Mouse (Mus musculus): ENCODE data around the gene Hirip3. TPM values are rescaled to one million over a fixed set of nuclear protein-coding genes. Genes with fewer than 3 reads are reported as not detected.
A peak's percentile ranks its signal among the peaks of the same experiment; 100 is the strongest.

Hirip3 gene
- 10 to 100 TPM; 14.5 to 16.0 TPM for total RNA-seq (2021)
- long read RNA-seq, experiment 1, transcript Hirip3-201 (7 exons, 2,766 nt) = major isoform, 9 of 14 reads
- long read RNA-seq, experiment 1, partial matches to known transcripts = 2 of 14 reads
- long read RNA-seq, experiment 1, other reads (novel, unspliced or antisense) = 3 of 14 reads
- long read RNA-seq, experiment 2, transcript Hirip3-201 (7 exons, 2,766 nt) = major isoform, 6 of 8 reads
- long read RNA-seq, experiment 2, partial matches to known transcripts = 1 of 8 reads
- long read RNA-seq, experiment 2, other reads (novel, unspliced or antisense) = 1 of 8 reads

- peak; percentile 97 for DNase-seq
Observed at GRCm38 (mm10) chr7:126861429-126862130, at the start of gene Hirip3. TSS of gene Hirip3 (plus strand) at chr7:126861972.

- DNase-seq = no peak
Observed at GRCm38 (mm10) chr7:126815726-126816222, 46.0 kb upstream of the Hirip3 start.

GRCm38 (mm10) chr7:126816494-126816893, 45.3 kb upstream of the Hirip3 start:
- DNase-seq = no peak

GRCm38 (mm10) chr7:126817595-126817994, 44.2 kb upstream of the Hirip3 start:
- DNase-seq = no peak

GRCm38 (mm10) chr7:126818818-126819217, 43.0 kb upstream of the Hirip3 start:
- no peak for DNase-seq

GRCm38 (mm10) chr7:126821835-126822511, 39.8 kb upstream of the Hirip3 start:
- peak; percentile 87 to 89 for DNase-seq

- peak in 1 of 2 experiments; percentile 71 for DNase-seq
Observed at GRCm38 (mm10) chr7:126822741-126823140, 39.0 kb upstream of the Hirip3 start.

- peak in 1 of 2 experiments; percentile 47 for DNase-seq
Observed at GRCm38 (mm10) chr7:126823202-126823711, 38.5 kb upstream of the Hirip3 start.

GRCm38 (mm10) chr7:126823940-126824339, 37.8 kb upstream of the Hirip3 start:
- DNase-seq = no peak

- DNase-seq = peak in 1 of 2 experiments; percentile 65
Observed at GRCm38 (mm10) chr7:126825403-126825802, 36.4 kb upstream of the Hirip3 start.

- DNase-seq = no peak
Observed at GRCm38 (mm10) chr7:126825952-126826351, 35.8 kb upstream of the Hirip3 start.

- no peak for DNase-seq
Observed at GRCm38 (mm10) chr7:126831539-126831938, 30.2 kb upstream of the Hirip3 start, which contains the start of gene 4930451I11Rik. TSS of gene 4930451I11Rik (minus strand) at chr7:126831639.

GRCm38 (mm10) chr7:126832036-126832598, 29.7 kb upstream of the Hirip3 start:
- peak; percentile 80 to 86 for DNase-seq

GRCm38 (mm10) chr7:126833294-126833693, 28.5 kb upstream of the Hirip3 start:
- DNase-seq = no peak

- DNase-seq = no peak
Observed at GRCm38 (mm10) chr7:126843276-126843675, 18.5 kb upstream of the Hirip3 start.

GRCm38 (mm10) chr7:126845516-126845915, 16.3 kb upstream of the Hirip3 start:
- DNase-seq = no peak

- no peak for DNase-seq
Observed at GRCm38 (mm10) chr7:126847116-126847420, 14.7 kb upstream of the Hirip3 start, which contains the start of gene Doc2a. TSS of gene Doc2a (plus strand) at chr7:126847416.

GRCm38 (mm10) chr7:126847421-126848398, 14.1 kb upstream of the Hirip3 start:
- peak in 1 of 2 experiments; percentile 19 for DNase-seq

GRCm38 (mm10) chr7:126848794-126849193, 13.0 kb upstream of the Hirip3 start:
- DNase-seq = no peak

- no peak for DNase-seq
Observed at GRCm38 (mm10) chr7:126850161-126850560, 11.6 kb upstream of the Hirip3 start.

- DNase-seq = no peak
Observed at GRCm38 (mm10) chr7:126851192-126851591, 10.6 kb upstream of the Hirip3 start.

Measured in adrenal gland, postnatal 36 days (tissue).